Mouse (Mus musculus): ENCODE measurements at regions not wholly inside any gene's neighbourhood (a gene's known extent, or its start where the extent isn't known, plus 50 kb on each side); places are given as distances from the start of the nearest gene placed in this dataset.

GRCm38 (mm10) chr15:96880066-96880465, 175.7 kb downstream of the Slc38a4 start:
- DNase-seq (ENCODE audit: low read depth, low spot score), result no peak

- DNase-seq (ENCODE audit: low read depth, low spot score), result no peak
Observed at GRCm38 (mm10) chr15:96878796-96879195, 177.0 kb downstream of the Slc38a4 start.

GRCm38 (mm10) chr15:96877931-96878330, 177.8 kb downstream of the Slc38a4 start:
- DNase-seq (ENCODE audit: low read depth, low spot score), result no peak

- no peak for DNase-seq (ENCODE audit: low read depth, low spot score)
Observed at GRCm38 (mm10) chr15:96877271-96877670, 177.7 kb upstream of the Slc38a2 start.

GRCm38 (mm10) chr15:96874145-96874544, 174.6 kb upstream of the Slc38a2 start:
- DNase-seq (ENCODE audit: low read depth, low spot score), result no peak

- DNase-seq (ENCODE audit: low read depth, low spot score), result no peak
Observed at GRCm38 (mm10) chr15:96873562-96873961, 174.0 kb upstream of the Slc38a2 start.

- no peak for DNase-seq (ENCODE audit: low read depth, low spot score)
Observed at GRCm38 (mm10) chr15:96873126-96873525, 173.6 kb upstream of the Slc38a2 start.

- DNase-seq (ENCODE audit: low read depth, low spot score), result no peak
Observed at GRCm38 (mm10) chr15:96867701-96868100, 168.2 kb upstream of the Slc38a2 start.

- DNase-seq (ENCODE audit: low read depth, low spot score), result no peak
Observed at GRCm38 (mm10) chr15:96865932-96866331, 166.4 kb upstream of the Slc38a2 start.

GRCm38 (mm10) chr15:96857709-96858108, 158.2 kb upstream of the Slc38a2 start:
- no peak for DNase-seq (ENCODE audit: low read depth, low spot score)

- no peak for DNase-seq (ENCODE audit: low read depth, low spot score)
Observed at GRCm38 (mm10) chr15:96851970-96852768, 152.6 kb upstream of the Slc38a2 start.

- peak; percentile 82 for DNase-seq (ENCODE audit: low read depth, low spot score)
Observed at GRCm38 (mm10) chr15:96848150-96848549, 148.6 kb upstream of the Slc38a2 start.

GRCm38 (mm10) chr15:96845221-96845620, 145.7 kb upstream of the Slc38a2 start:
- DNase-seq (ENCODE audit: low read depth, low spot score), result no peak

- DNase-seq (ENCODE audit: low read depth, low spot score), result no peak
Observed at GRCm38 (mm10) chr15:96844290-96844689, 144.8 kb upstream of the Slc38a2 start.

- DNase-seq (ENCODE audit: low read depth, low spot score), result no peak
Observed at GRCm38 (mm10) chr15:96843589-96843988, 144.1 kb upstream of the Slc38a2 start.

GRCm38 (mm10) chr15:96842881-96843280, 143.4 kb upstream of the Slc38a2 start:
- peak; percentile 86 for DNase-seq (ENCODE audit: low read depth, low spot score)

- DNase-seq (ENCODE audit: low read depth, low spot score), result no peak
Observed at GRCm38 (mm10) chr15:96836670-96837069, 137.1 kb upstream of the Slc38a2 start.

- DNase-seq (ENCODE audit: low read depth, low spot score), result no peak
Observed at GRCm38 (mm10) chr15:96834862-96835261, 135.3 kb upstream of the Slc38a2 start.

GRCm38 (mm10) chr15:96834162-96834843, 134.8 kb upstream of the Slc38a2 start:
- DNase-seq (ENCODE audit: low read depth, low spot score), result no peak

- DNase-seq (ENCODE audit: low read depth, low spot score), result no peak
Observed at GRCm38 (mm10) chr15:96832389-96832788, 132.9 kb upstream of the Slc38a2 start.

- no peak for DNase-seq (ENCODE audit: low read depth, low spot score)
Observed at GRCm38 (mm10) chr15:96831256-96831655, 131.7 kb upstream of the Slc38a2 start.

- DNase-seq (ENCODE audit: low read depth, low spot score), result no peak
Observed at GRCm38 (mm10) chr15:96830578-96830977, 131.0 kb upstream of the Slc38a2 start.

GRCm38 (mm10) chr15:96829941-96830340, 130.4 kb upstream of the Slc38a2 start:
- no peak for DNase-seq (ENCODE audit: low read depth, low spot score)
